Mouse (Mus musculus) embryonic facial prominence, embryonic 15.5 days (tissue): ENCODE measurements around the gene Antxrl. TPM values are rescaled to one million over a fixed set of nuclear protein-coding genes. Genes with fewer than 3 reads are reported as not detected.

Experiments used
- ATAC-seq: fragments of 200-750 bp; cut with Nextera tagmentation; 2 replicates; pipeline ENCODE4 v1.8.0; 2017; ENCODE audit warnings: low read depth, moderate TSS enrichment; ENCODE audit not compliant: insufficient number of reproducible peaks, low FRiP score, low TSS enrichment
- H3K27ac ChIP-seq: fragments of 300-500 bp; sonication (generic); replicated peaks from 2 replicates; pipeline ENCODE4 v1.5.1; 2015; ENCODE audit warnings: mild to moderate bottlenecking, inconsistent platforms
- H3K27me3 ChIP-seq: fragments of 300-500 bp; sonication (generic); 2 replicates; pipeline ENCODE4 v1.6.1; 2015; ENCODE audit warnings: inconsistent platforms
- H3K36me3 ChIP-seq: fragments of 300-500 bp; sonication (generic); 2 replicates; pipeline ENCODE4 v1.6.1; 2015; ENCODE audit warnings: mild to moderate bottlenecking, inconsistent platforms
- H3K4me1 ChIP-seq: fragments of 300-500 bp; sonication (generic); 2 replicates; pipeline ENCODE4 v1.6.1; 2015; ENCODE audit warnings: inconsistent platforms
- H3K4me2 ChIP-seq: fragments of 300-500 bp; sonication (generic); replicated peaks from 2 replicates; pipeline ENCODE4 v1.6.1; 2015; ENCODE audit warnings: mild to moderate bottlenecking, inconsistent platforms
- H3K4me3 ChIP-seq: fragments of 300-500 bp; sonication (generic); replicated peaks from 2 replicates; pipeline ENCODE4 v1.5.1; 2015; ENCODE audit warnings: mild to moderate bottlenecking, inconsistent platforms
- H3K9ac ChIP-seq: fragments of 300-500 bp; sonication (generic); 2 replicates; pipeline ENCODE4 v1.6.1; 2015; ENCODE audit warnings: inconsistent platforms
- H3K9me3 ChIP-seq: fragments of 300-500 bp; sonication (generic); replicated peaks from 2 replicates; pipeline ENCODE4 v1.6.1; 2016; ENCODE audit warnings: inconsistent platforms
- WGBS: fragments of 180-500 bp; shearing (Covaris S2); methylation state at CpG from one replicate; pipeline ENCODE4 v1.1.7; 2015; 5-methylcytosine and 5-hydroxymethylcytosine counted together
- polyA plus RNA-seq: library from polyadenylated mRNA; unstranded; fragments of >200 nt; fragmentation: Nextera tagmentation; extraction: Ambion mirVana; gene quantifications from 2 replicates; pipeline ENCODE4 v1.2.1, GENCODE M21; 2015

Antxrl gene
- polyA plus RNA-seq, 1 experiment from 2014 or later = not detected

GRCm38 (mm10) chr14:34077222-34077621 is 24.7 kb downstream of the Antxrl start:
- no peaks in the 10 kb centered on the region for H3K9me3 ChIP-seq
- H3K27me3 ChIP-seq = peaks cover 4% of the 10 kb centered on the region; the same call in 1 of the 2 replicates
- H3K4me1 ChIP-seq = peaks cover 2% of the 10 kb centered on the region; the same call in 1 of the 2 replicates
- WGBS = 53% methylated on average over 5 of the region's 5 CpGs
- no peak for ATAC-seq
- H3K36me3 ChIP-seq = no peaks in the 10 kb centered on the region
- no peak overlapping the region for H3K4me2 ChIP-seq
- H3K27ac ChIP-seq = no peak overlapping the region
- H3K9ac ChIP-seq = no peak overlapping the region
- no peak overlapping the region for H3K4me3 ChIP-seq

- H3K27me3 ChIP-seq = peaks cover 4% of the 10 kb centered on the region; the same call in 1 of the 2 replicates
- no peak for ATAC-seq
- peaks cover 2% of the 10 kb centered on the region; the same call in 1 of the 2 replicates for H3K4me1 ChIP-seq
- H3K4me2 ChIP-seq = no peak overlapping the region
- H3K36me3 ChIP-seq = no peaks in the 10 kb centered on the region
- H3K4me3 ChIP-seq = no peak overlapping the region
- no peak overlapping the region for H3K9ac ChIP-seq
- H3K9me3 ChIP-seq = no peaks in the 10 kb centered on the region
- no peak overlapping the region for H3K27ac ChIP-seq
- 69% methylated on average over 4 of the region's 4 CpGs for WGBS
Observed at GRCm38 (mm10) chr14:34078293-34078692, 25.8 kb downstream of the Antxrl start.

GRCm38 (mm10) chr14:34080321-34080997 is 28.0 kb downstream of the Antxrl start:
- H3K9me3 ChIP-seq = no peaks in the 10 kb centered on the region
- H3K27ac ChIP-seq = no peak overlapping the region
- H3K36me3 ChIP-seq = no peaks in the 10 kb centered on the region
- no peak overlapping the region for H3K4me2 ChIP-seq
- 11% methylated on average over 11 of the region's 11 CpGs for WGBS
- H3K4me3 ChIP-seq = no peak overlapping the region
- no peak overlapping the region for H3K9ac ChIP-seq
- H3K4me1 ChIP-seq = peaks cover 6% of the 10 kb centered on the region
- peak; percentile 53; the same call in 1 of the 2 replicates for ATAC-seq
- peaks cover 4% of the 10 kb centered on the region; the same call in 1 of the 2 replicates for H3K27me3 ChIP-seq

GRCm38 (mm10) chr14:34085731-34086130 is 33.2 kb downstream of the Antxrl start, which contains the start of gene Anxa8:
Anxa8 (plus strand) TSS chr14:34085981.
- Histone ChIP-seq H3K27ac (peak within 1 kb of the TSS; percentile 66), H3K27me3 (no peaks in the 10 kb centered on the region), H3K9me3 (no peaks in the 10 kb centered on the region), H3K4me3 (peak within 1 kb of the TSS; percentile 26), H3K9ac (no peak within 1 kb of the TSS), H3K36me3 (no peaks in the 10 kb centered on the region), H3K4me1 (peaks cover 4% of the 10 kb centered on the region; the same call in 1 of the 2 replicates), H3K4me2 (peak within 1 kb of the TSS; percentile 33)
- ATAC-seq = no peak
- WGBS = 39% methylated on average over 4 of the region's 4 CpGs

- Histone ChIP-seq H3K9me3 (no peaks in the 10 kb centered on the region), H3K4me1 (peaks cover 10% of the 10 kb centered on the region; the same call in 1 of the 2 replicates), H3K27me3 (no peaks in the 10 kb centered on the region), H3K36me3 (no peaks in the 10 kb centered on the region), H3K4me3 (peak overlapping the region; percentile 26), H3K9ac (no peak overlapping the region), H3K27ac (no peak overlapping the region), H3K4me2 (peak overlapping the region; percentile 33)
- no peak for ATAC-seq
- WGBS = 57% methylated on average over 4 of the region's 4 CpGs
Observed at GRCm38 (mm10) chr14:34086806-34087205, 34.3 kb downstream of the Antxrl start.

- H3K9me3 ChIP-seq = no peaks in the 10 kb centered on the region
- H3K4me3 ChIP-seq = no peak overlapping the region
- no peaks in the 10 kb centered on the region for H3K27me3 ChIP-seq
- H3K36me3 ChIP-seq = no peaks in the 10 kb centered on the region
- H3K4me1 ChIP-seq = peaks cover 10% of the 10 kb centered on the region; the same call in 1 of the 2 replicates
- no peak overlapping the region for H3K9ac ChIP-seq
- ATAC-seq = no peak
- WGBS = 72% methylated on average over 2 of the region's 2 CpGs
- H3K27ac ChIP-seq = no peak overlapping the region
- peak overlapping the region; percentile 21; the same call in 1 of the 2 replicates for H3K4me2 ChIP-seq
Observed at GRCm38 (mm10) chr14:34087856-34088398, 35.4 kb downstream of the Antxrl start.

GRCm38 (mm10) chr14:34089796-34090195 is 37.3 kb downstream of the Antxrl start:
- no peaks in the 10 kb centered on the region for H3K27me3 ChIP-seq
- H3K9me3 ChIP-seq = no peaks in the 10 kb centered on the region
- H3K4me2 ChIP-seq = no peak overlapping the region
- H3K36me3 ChIP-seq = no peaks in the 10 kb centered on the region
- 80% methylated on average over 8 of the region's 8 CpGs for WGBS
- no peak for ATAC-seq
- no peak overlapping the region for H3K9ac ChIP-seq
- peaks cover 9% of the 10 kb centered on the region; the same call in 1 of the 2 replicates for H3K4me1 ChIP-seq
- H3K27ac ChIP-seq = no peak overlapping the region
- no peak overlapping the region for H3K4me3 ChIP-seq

- Histone ChIP-seq H3K27me3 (no peaks in the 10 kb centered on the region), H3K4me2 (no peak overlapping the region), H3K36me3 (no peaks in the 10 kb centered on the region), H3K9ac (no peak overlapping the region), H3K4me3 (no peak overlapping the region), H3K9me3 (no peaks in the 10 kb centered on the region), H3K27ac (no peak overlapping the region), H3K4me1 (0 out of 2 replicates have a peak, but pooled peaks cover 6% of the 10 kb centered on the region)
- no peak for ATAC-seq
- 74% methylated on average over 5 of the region's 5 CpGs for WGBS
Observed at GRCm38 (mm10) chr14:34091475-34091874, 39.0 kb downstream of the Antxrl start.

GRCm38 (mm10) chr14:34092856-34093255 is 40.3 kb downstream of the Antxrl start:
- Histone ChIP-seq H3K4me2 (no peak overlapping the region), H3K27me3 (no peaks in the 10 kb centered on the region), H3K9me3 (no peaks in the 10 kb centered on the region), H3K9ac (no peak overlapping the region), H3K36me3 (no peaks in the 10 kb centered on the region), H3K4me1 (0 out of 2 replicates have a peak, but pooled peaks cover 6% of the 10 kb centered on the region), H3K4me3 (no peak overlapping the region), H3K27ac (no peak overlapping the region)
- 81% methylated on average over 1 of the region's 1 CpGs for whole genome bisulfite sequencing
- no peak for ATAC-seq

GRCm38 (mm10) chr14:34096161-34096560 is 43.7 kb downstream of the Antxrl start:
- H3K36me3 ChIP-seq = no peaks in the 10 kb centered on the region
- no peak overlapping the region for H3K4me3 ChIP-seq
- H3K9me3 ChIP-seq = no peaks in the 10 kb centered on the region
- no peaks in the 10 kb centered on the region for H3K27me3 ChIP-seq
- no peak overlapping the region for H3K4me2 ChIP-seq
- H3K27ac ChIP-seq = no peak overlapping the region
- WGBS = 73% methylated on average over 5 of the region's 5 CpGs
- ATAC-seq = no peak
- no peak overlapping the region for H3K9ac ChIP-seq
- 0 out of 2 replicates have a peak, but pooled peaks cover 3% of the 10 kb centered on the region for H3K4me1 ChIP-seq

- H3K27ac ChIP-seq = no peak within 1 kb of the TSS
- no peaks in the 10 kb centered on the region for H3K36me3 ChIP-seq
- no peak for ATAC-seq
- no peak within 1 kb of the TSS for H3K4me2 ChIP-seq
- no peak within 1 kb of the TSS for H3K9ac ChIP-seq
- 0 out of 2 replicates have a peak, but pooled peaks cover 3% of the 10 kb centered on the region for H3K4me1 ChIP-seq
- no peaks in the 10 kb centered on the region for H3K27me3 ChIP-seq
- no peaks in the 10 kb centered on the region for H3K9me3 ChIP-seq
- 52% methylated on average over 5 of the region's 5 CpGs for WGBS
- H3K4me3 ChIP-seq = no peak within 1 kb of the TSS
Observed at GRCm38 (mm10) chr14:34102601-34103000, 50.1 kb downstream of the Antxrl start, which contains the start of gene A630023A22Rik. A630023A22Rik (minus strand) TSS chr14:34102754.
